Mouse (Mus musculus) monocyte, adult 5-6 weeks (primary cell): ENCODE measurements around the gene Prss30. TPM values are rescaled to one million over a fixed set of nuclear protein-coding genes. Genes with fewer than 3 reads are reported as not detected.

ENCODE experiments used
- ATAC-seq: fragments of 153-309, 156-312 bp; replicated peaks from 2 replicates; pipeline ENCODE4 v1.8.0; 2017; ENCODE audit warnings: mild to moderate bottlenecking; ENCODE audit not compliant: low TSS enrichment, insufficient number of reproducible peaks, severe bottlenecking, poor library complexity, low FRiP score
- total RNA-seq: library from RNA; stranded (forward); fragments of 200-1000, 200-491, 200-594 nt; gene quantifications from 3 replicates; pipeline ENCODE4 v1.2.3, GENCODE M21; 2017

Gene Prss30
- total RNA-seq, 1 experiment from 2014 or later, result 0.76 TPM

GRCm38 (mm10) chr17:23925090-23925493 is 55.3 kb downstream of the Prss30 start:
- ATAC-seq, result peak; percentile 55

GRCm38 (mm10) chr17:23924531-23925007 is 55.8 kb downstream of the Prss30 start:
- ATAC-seq, result peak; percentile 94

Other genes starting within 250 kb of the Prss30 start
- 0.38 to 5.1 TPM (median 2.9 TPM) in 3 replicates for gene Paqr4, start 239.7 kb downstream of the Prss30 start, total RNA-seq
- gene Kremen2, start 234.7 kb downstream of the Prss30 start, total RNA-seq, result 0.39 TPM in 1 of 3 replicates, not detected in the others
- gene Flywch1, start 209.0 kb downstream of the Prss30 start, total RNA-seq, result 7.0 to 19.0 TPM (median 8.6 TPM) in 3 replicates
- gene Flywch2, start 194.5 kb downstream of the Prss30 start, total RNA-seq, result 2.5 TPM in 1 of 3 replicates, not detected in the others
- 91.7 to 297 TPM (median 188 TPM) in 3 replicates for gene Srrm2, start 190.0 kb downstream of the Prss30 start, total RNA-seq
- gene Elob, start 151.4 kb downstream of the Prss30 start, total RNA-seq, result 89.4 to 137 TPM (median 96.5 TPM) in 3 replicates
- gene Prss33, start 144.5 kb downstream of the Prss30 start, total RNA-seq, result not detected in 3 replicates
- not detected in 3 replicates for gene Prss32, start 136.7 kb downstream of the Prss30 start, total RNA-seq
- not detected in 3 replicates for gene Prss41, start 136.4 kb downstream of the Prss30 start, total RNA-seq
- gene Prss21, start 112.5 kb downstream of the Prss30 start, total RNA-seq, result not detected in 3 replicates
- gene Dcpp1, start 99.7 kb downstream of the Prss30 start, total RNA-seq, result not detected in 3 replicates
- gene Dcpp2, start 99.7 kb downstream of the Prss30 start, total RNA-seq, result not detected in 3 replicates
- gene Dcpp3, start 63.1 kb downstream of the Prss30 start, total RNA-seq, result not detected in 3 replicates
- not detected in 3 replicates for gene Sbp, start 38.9 kb downstream of the Prss30 start, total RNA-seq
- not detected in 3 replicates for gene Sbpl, start 25.3 kb downstream of the Prss30 start, total RNA-seq
- not detected in 3 replicates for gene Prss22, start 17.5 kb upstream of the Prss30 start, total RNA-seq
- not detected in 3 replicates for gene Prss27, start 57.6 kb upstream of the Prss30 start, total RNA-seq
- gene Kctd5, start 92.9 kb upstream of the Prss30 start, total RNA-seq, result 15.4 to 22.7 TPM (median 16.9 TPM) in 3 replicates
- 37.3 to 63.3 TPM (median 46.8 TPM) in 3 replicates for gene Pdpk1, start 170.4 kb upstream of the Prss30 start, total RNA-seq
- gene Amdhd2, start 183.2 kb upstream of the Prss30 start, total RNA-seq, result 6.5 to 24.6 TPM (median 24.4 TPM) in 3 replicates
- 55.6 to 90.6 TPM (median 83.3 TPM) in 3 replicates for gene Atp6v0c, start 189.1 kb upstream of the Prss30 start, total RNA-seq
- gene Tbc1d24, start 225.0 kb upstream of the Prss30 start, total RNA-seq, result 0.68 to 1.0 TPM (median 0.96 TPM) in 3 replicates
- gene Ntn3, start 229.0 kb upstream of the Prss30 start, total RNA-seq, result not detected in 3 replicates
- 2.9 to 6.6 TPM (median 3.1 TPM) in 3 replicates for gene Tedc2, start 240.3 kb upstream of the Prss30 start, total RNA-seq